8 mouse cellular contexts compared by ENCODE assay signal in genomic region chr5:96980008-96980634, GRCm38 (mm10). TPM values are rescaled to one million over a fixed set of nuclear protein-coding genes. Genes with fewer than 3 reads are reported as not detected.
DNase-seq lines count a peak whose midpoint lies in the region; ATAC-seq lines count a peak whose summit lies in the region.

No protein-coding gene starts in this region.

- no peaks in the 10 kb centered on the region for H3K9me3 ChIP-seq in forebrain, embryonic 16.5 days (ENCODE audit: control insufficient read depth, low read length)
- H3K9me3 ChIP-seq in forebrain, embryonic 15.5 days: no peaks in the 10 kb centered on the region
- no peaks in the 10 kb centered on the region for H3K9me3 ChIP-seq in lung, embryonic 15.5 days
- H3K9me3 ChIP-seq in liver, embryonic 11.5 days (ENCODE audit: control insufficient read depth, low read length): no peaks in the 10 kb centered on the region
- no peaks in the 10 kb centered on the region for H3K9me3 ChIP-seq in stomach, embryonic 15.5 days

- H3K4me2 ChIP-seq in forebrain, embryonic 16.5 days (ENCODE audit: low read length): no peak overlapping the region; the same call in 1 of the 2 replicates
- H3K4me2 ChIP-seq in forebrain, embryonic 15.5 days (replicated peaks): no peak overlapping the region
- peak overlapping the region; percentile 42 for H3K4me2 ChIP-seq in lung, embryonic 15.5 days
- peak overlapping the region; percentile 33; the same call in 1 of the 2 replicates for H3K4me2 ChIP-seq in liver, embryonic 11.5 days
- H3K4me2 ChIP-seq in stomach, embryonic 15.5 days: 0 out of 2 replicates have a peak overlapping the region, but pooled peaks have one; percentile 8

- H3K9ac ChIP-seq in forebrain, embryonic 16.5 days (replicated peaks; ENCODE audit: low read depth, low read length): no peak overlapping the region
- no peak overlapping the region for H3K9ac ChIP-seq in forebrain, embryonic 15.5 days (replicated peaks)
- H3K9ac ChIP-seq in lung, embryonic 15.5 days: no peak overlapping the region
- no peak overlapping the region for H3K9ac ChIP-seq in liver, embryonic 11.5 days (ENCODE audit: low read depth, low read length)
- no peak overlapping the region for H3K9ac ChIP-seq in stomach, embryonic 15.5 days

- no peak overlapping the region for H3K4me3 ChIP-seq in forebrain, embryonic 16.5 days (replicated peaks; ENCODE audit: low read length)
- H3K4me3 ChIP-seq in forebrain, embryonic 15.5 days: no peak overlapping the region
- peak overlapping the region; percentile 5; the same call in 1 of the 2 replicates for H3K4me3 ChIP-seq in lung, embryonic 15.5 days
- H3K4me3 ChIP-seq in liver, embryonic 11.5 days (ENCODE audit: low read depth, low read length): no peak overlapping the region
- no peak overlapping the region for H3K4me3 ChIP-seq in stomach, embryonic 15.5 days (replicated peaks)

- H3K4me1 ChIP-seq in forebrain, embryonic 16.5 days (replicated peaks; ENCODE audit: control insufficient read depth, insufficient read depth, low read length): peaks cover 10% of the 10 kb centered on the region
- H3K4me1 ChIP-seq in forebrain, embryonic 15.5 days: peaks cover 15% of the 10 kb centered on the region
- peaks cover 20% of the 10 kb centered on the region for H3K4me1 ChIP-seq in lung, embryonic 15.5 days
- peaks cover 3% of the 10 kb centered on the region; the same call in 1 of the 2 replicates for H3K4me1 ChIP-seq in liver, embryonic 11.5 days (replicated peaks; ENCODE audit: control insufficient read depth, insufficient read depth, low read length)
- H3K4me1 ChIP-seq in stomach, embryonic 15.5 days: peaks cover 13% of the 10 kb centered on the region

- no peak for DNase-seq in lung, postnatal 14 days
- no peak for DNase-seq in liver, embryonic 11.5 days (ENCODE audit: low spot score)
- no peak for DNase-seq in adipocyte (ENCODE audit: low spot score)

- no peaks in the 10 kb centered on the region for H3K27me3 ChIP-seq in forebrain, embryonic 16.5 days (replicated peaks; ENCODE audit: control insufficient read depth, insufficient read depth, low read length)
- H3K27me3 ChIP-seq in forebrain, embryonic 15.5 days: no peaks in the 10 kb centered on the region
- no peaks in the 10 kb centered on the region for H3K27me3 ChIP-seq in lung, embryonic 15.5 days
- H3K27me3 ChIP-seq in liver, embryonic 11.5 days (replicated peaks; ENCODE audit: control insufficient read depth, insufficient read depth, low read length): peaks cover 7% of the 10 kb centered on the region; the same call in 1 of the 2 replicates
- no peaks in the 10 kb centered on the region for H3K27me3 ChIP-seq in stomach, embryonic 15.5 days (replicated peaks)

- no peaks in the 10 kb centered on the region for H3K36me3 ChIP-seq in forebrain, embryonic 16.5 days (ENCODE audit: control insufficient read depth, insufficient read depth)
- H3K36me3 ChIP-seq in forebrain, embryonic 15.5 days: no peaks in the 10 kb centered on the region
- H3K36me3 ChIP-seq in lung, embryonic 15.5 days: no peaks in the 10 kb centered on the region
- H3K36me3 ChIP-seq in liver, embryonic 11.5 days (ENCODE audit: control insufficient read depth, insufficient read depth, low read length): no peaks in the 10 kb centered on the region
- no peaks in the 10 kb centered on the region for H3K36me3 ChIP-seq in stomach, embryonic 15.5 days

- H3K27ac ChIP-seq in forebrain, embryonic 16.5 days (ENCODE audit: low read length): no peak overlapping the region
- no peak overlapping the region for H3K27ac ChIP-seq in forebrain, embryonic 15.5 days (replicated peaks)
- H3K27ac ChIP-seq in lung, embryonic 15.5 days: no peak overlapping the region
- no peak overlapping the region for H3K27ac ChIP-seq in liver, embryonic 11.5 days (ENCODE audit: low read depth, low read length)
- no peak overlapping the region for H3K27ac ChIP-seq in stomach, embryonic 15.5 days

- peak; percentile 50; the same call in 1 of the 2 replicates for ATAC-seq in forebrain, embryonic 16.5 days
- ATAC-seq in forebrain, embryonic 15.5 days (replicated peaks): no peak
- no peak for ATAC-seq in lung, embryonic 15.5 days (ENCODE audit: borderline replicate concordance, extremely low read depth, low FRiP score, low TSS enrichment)
- no peak for ATAC-seq in liver, embryonic 11.5 days (replicated peaks; ENCODE audit: low FRiP score)
- ATAC-seq in stomach, embryonic 15.5 days (ENCODE audit: insufficient read depth, low FRiP score, low read depth): no peak
- ATAC-seq in erythroblast, adult 5-6 weeks (replicated peaks; ENCODE audit: low FRiP score, poor library complexity, severe bottlenecking): no peak

- WGBS in forebrain, embryonic 16.5 days: 12% methylated on average over 15 of the region's 15 CpGs
- WGBS in forebrain, embryonic 15.5 days: 12% methylated on average over 15 of the region's 15 CpGs
- 20% methylated on average over 15 of the region's 15 CpGs for WGBS in lung, embryonic 15.5 days
- 17% methylated on average over 15 of the region's 15 CpGs for WGBS in liver, embryonic 11.5 days
- WGBS in stomach, embryonic 15.5 days: 24% methylated on average over 15 of the region's 15 CpGs

RNA-seq across cellular contexts. Expression of gene Bmp2k, which starts 17.4 kb away (rescaled TPM):
- polyA plus RNA-seq in forebrain, embryonic 16.5 days (2015; fragmentation: Nextera tagmentation; extraction: Ambion mirVana): 7.2 and 8.3 TPM in 2 replicates
- polyA plus RNA-seq in forebrain, embryonic 15.5 days (2015; fragmentation: Nextera tagmentation; extraction: Ambion mirVana): 8.4 TPM in 2 replicates
- 11.2 TPM in 2 replicates for polyA plus RNA-seq in lung, embryonic 15.5 days (2015; fragmentation: Nextera tagmentation; extraction: Ambion mirVana)
- polyA plus RNA-seq in liver, embryonic 11.5 days (2014; fragmentation: Nextera tagmentation; extraction: Ambion mirVana): 31.1 and 34.5 TPM in 2 replicates
- 13.8 and 15.0 TPM in 2 replicates for polyA plus RNA-seq in stomach, embryonic 15.5 days (2015; fragmentation: Nextera tagmentation; extraction: Ambion mirVana)
- 268 and 286 TPM in 2 replicates for total RNA-seq in erythroblast, adult 5-6 weeks (2015; ENCODE audit: low replicate concordance)
- total RNA-seq in erythroblast, adult 5-6 weeks (2017; ENCODE audit: low replicate concordance): 270 and 271 TPM in 2 replicates

Comparison
In these comparisons a context has a peak if more than half of its experiments do, and no peak if none do; other contexts are left out.
1. H3K4me2 ChIP-seq: peak in lung, embryonic 15.5 days (single experiment), liver, embryonic 11.5 days (single experiment) and stomach, embryonic 15.5 days (single experiment); none in forebrain, embryonic 16.5 days (single experiment) and forebrain, embryonic 15.5 days (single experiment).